Mouse (Mus musculus) B cell, adult 62 days (primary cell): ENCODE results near the gene Gm5800. TPM values are rescaled to one million over a fixed set of nuclear protein-coding genes. Genes with fewer than 3 reads are reported as not detected.

ENCODE experiments used
- total RNA-seq: library from RNA; stranded (reverse); gene quantifications from 4 replicates; pipeline ENCODE4 v1.2.4, GENCODE M21; 2023

Gene Gm5800
- not detected in 4 replicates for total RNA-seq

GRCm38 (mm10) chr14:51717083-51717482 lies at the start of gene Gm5800:
Gm5800 (minus strand) TSS chr14:51717183.

DNA sequence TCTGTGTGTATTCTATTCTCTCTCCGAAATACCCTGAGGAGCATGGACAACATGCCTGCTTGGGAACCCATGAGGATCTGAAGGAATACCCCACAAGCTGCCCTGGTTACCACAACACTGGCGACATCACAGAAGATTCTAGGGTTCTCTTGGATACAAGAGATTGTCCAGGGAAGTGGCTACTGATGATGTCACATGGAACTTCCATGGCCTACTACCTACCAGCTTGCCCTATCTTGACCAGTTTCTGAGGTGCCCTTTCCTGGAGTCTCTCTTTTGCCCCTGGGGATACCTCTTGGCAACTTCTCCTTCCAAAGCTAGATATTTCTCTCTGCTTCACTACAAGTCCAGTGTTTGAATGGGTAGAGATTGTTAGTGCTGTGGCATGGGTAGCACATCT lies 21.6 kb downstream of the Gm5800 start, which contains the start of gene Gm17079:
Gm17079 (minus strand) TSS at position 101 of the 400 bp plus-strand sequence.

Other genes with a start within 250 kb of the Gm5800 start
- gene Gm5622, start 164.4 kb downstream of the Gm5800 start, total RNA-seq, result not detected in 4 replicates
- gene Gm17175, start 143.1 kb downstream of the Gm5800 start, total RNA-seq, result not detected in 4 replicates
- gene Gm17174, start 125.0 kb downstream of the Gm5800 start, total RNA-seq, result not detected in 4 replicates
- gene Gm17078, start 105.9 kb downstream of the Gm5800 start, total RNA-seq, result not detected in 4 replicates
- gene Gm4181, start 81.5 kb downstream of the Gm5800 start, total RNA-seq, result not detected in 4 replicates
- not detected in 4 replicates for gene Gm17079, start 21.7 kb downstream of the Gm5800 start, total RNA-seq
- gene Ang4, start 56.4 kb upstream of the Gm5800 start, total RNA-seq, result not detected in 4 replicates
- gene AY358078, start 82.9 kb upstream of the Gm5800 start, total RNA-seq, result not detected in 4 replicates
- gene Ear6, start 136.5 kb upstream of the Gm5800 start, total RNA-seq, result not detected in 4 replicates
- 55.5 to 70.0 TPM (median 69.1 TPM) in 4 replicates for gene Mettl17, start 167.7 kb upstream of the Gm5800 start, total RNA-seq
- 0.53 to 0.73 TPM (median 0.57 TPM) in 4 replicates for gene Slc39a2, start 175.7 kb upstream of the Gm5800 start, total RNA-seq
- gene Ndrg2, start 197.0 kb upstream of the Gm5800 start, total RNA-seq, result 2.6 TPM in 1 of 4 replicates, not detected in the others
- gene Tppp2, start 201.2 kb upstream of the Gm5800 start, total RNA-seq, result not detected in 4 replicates
- not detected in 4 replicates for gene Rnase13, start 205.6 kb upstream of the Gm5800 start, total RNA-seq